Mouse (Mus musculus) erythroblast, embryonic 14.5 days (primary cell): ENCODE results near the gene Etnk2. TPM values are rescaled to one million over a fixed set of nuclear protein-coding genes. Genes with fewer than 3 reads are reported as not detected.

Experiments
- H3K27me3 ChIP-seq: 2 replicates; pipeline ENCODE4 v1.6.1; 2012; ENCODE audit warnings: inconsistent platforms; ENCODE audit not compliant: control insufficient read depth
- H3K36me3 ChIP-seq: 2 replicates; pipeline ENCODE4 v1.6.1; 2012; ENCODE audit warnings: mild to moderate bottlenecking, inconsistent platforms; ENCODE audit not compliant: control insufficient read depth
- H3K4me1 ChIP-seq: 2 replicates; pipeline ENCODE4 v1.6.1; 2012; ENCODE audit warnings: inconsistent platforms; ENCODE audit not compliant: control insufficient read depth
- H3K4me3 ChIP-seq: replicated peaks from 2 replicates; pipeline ENCODE3; 2012; ENCODE audit warnings: moderate library complexity, mild to moderate bottlenecking, inconsistent platforms
- H3K9me3 ChIP-seq: 2 replicates; pipeline ENCODE4 v1.6.1; 2012; ENCODE audit warnings: low read length, inconsistent platforms, mixed read lengths; ENCODE audit not compliant: control insufficient read depth
- GATA1 ChIP-seq: IDR thresholded peaks from 2 replicates; pipeline ENCODE4 v1.6.1; 2012; ENCODE audit warnings: low read length, inconsistent platforms, mixed read lengths
- TAL1 ChIP-seq: IDR thresholded peaks from 3 replicates; pipeline ENCODE4 v1.6.1; 2012; ENCODE audit warnings: low read length, inconsistent platforms, mixed read lengths
- polyA plus RNA-seq: library from polyadenylated mRNA; stranded (reverse); fragments of >175 nt; gene quantifications from 2 replicates; pipeline ENCODE4 v1.2.3, GENCODE M21; 2012

Gene Etnk2
- polyA plus RNA-seq, 1 experiment = not detected

- no peaks in the 10 kb centered on the region for H3K9me3 ChIP-seq
- H3K4me1 ChIP-seq = no peaks in the 10 kb centered on the region
- no peak for TF ChIP-seq GATA1
- TF ChIP-seq TAL1 = no peak
- H3K27me3 ChIP-seq = no peaks in the 10 kb centered on the region
- H3K36me3 ChIP-seq = no peaks in the 10 kb centered on the region
- no peak overlapping the region for H3K4me3 ChIP-seq
Observed at GRCm38 (mm10) chr1:133407436-133407835, 44.1 kb downstream of the Etnk2 start.

DNA sequence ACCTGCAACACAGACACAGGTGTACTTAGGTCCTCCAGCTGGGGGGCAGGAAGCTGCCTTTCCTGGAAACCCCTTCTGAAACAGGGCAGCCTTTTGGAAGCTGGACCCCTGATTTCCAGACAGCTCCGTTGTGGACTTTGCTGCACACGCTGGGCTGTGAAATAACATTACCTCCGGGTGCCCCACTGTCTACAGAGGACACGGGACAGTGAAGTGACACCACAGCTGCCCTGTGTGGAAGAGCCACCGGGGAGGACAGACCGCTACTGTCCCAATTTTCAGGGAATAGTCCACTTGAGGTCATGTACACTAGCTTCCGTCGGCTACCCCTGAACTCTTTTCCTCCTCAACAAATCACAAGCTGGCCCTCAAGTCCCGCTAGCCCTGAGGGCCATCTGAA lies 44.9 kb downstream of the Etnk2 start:
- Histone ChIP-seq H3K4me1 (no peaks in the 10 kb centered on the region), H3K27me3 (no peaks in the 10 kb centered on the region), H3K4me3 (no peak overlapping the region), H3K9me3 (no peaks in the 10 kb centered on the region), H3K36me3 (no peaks in the 10 kb centered on the region)
- no peak for TF ChIP-seq GATA1
- TF ChIP-seq TAL1 = no peak

- no peak for TF ChIP-seq GATA1
- TF ChIP-seq TAL1 = no peak
- H3K36me3 ChIP-seq = no peaks in the 10 kb centered on the region
- no peak overlapping the region for H3K4me3 ChIP-seq
- H3K9me3 ChIP-seq = no peaks in the 10 kb centered on the region
- H3K27me3 ChIP-seq = no peaks in the 10 kb centered on the region
- no peaks in the 10 kb centered on the region for H3K4me1 ChIP-seq
Observed at GRCm38 (mm10) chr1:133408880-133409516, 45.6 kb downstream of the Etnk2 start.

DNA sequence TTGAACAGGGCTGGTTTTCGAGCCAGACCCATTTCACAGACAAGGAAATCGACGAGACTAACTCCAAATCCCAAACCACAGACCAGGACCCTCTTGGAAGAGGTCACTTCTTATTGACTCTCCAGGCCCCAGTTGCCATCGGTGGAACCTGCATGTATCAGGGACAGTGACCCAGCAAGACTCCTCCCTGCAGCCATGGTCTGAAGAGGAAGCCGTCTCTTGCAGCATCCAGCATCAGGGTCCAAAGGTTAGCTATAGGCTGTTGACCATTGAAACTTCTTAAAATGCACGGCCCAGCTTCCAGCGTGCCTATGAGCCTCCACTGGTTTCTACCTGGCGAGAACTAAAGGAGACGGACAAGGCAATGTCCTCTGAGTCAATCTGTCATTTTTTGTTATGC lies 46.4 kb downstream of the Etnk2 start:
- Histone ChIP-seq H3K27me3 (no peaks in the 10 kb centered on the region), H3K4me1 (no peaks in the 10 kb centered on the region), H3K36me3 (no peaks in the 10 kb centered on the region), H3K9me3 (no peaks in the 10 kb centered on the region), H3K4me3 (no peak overlapping the region)
- TF ChIP-seq GATA1 = no peak
- no peak for TF ChIP-seq TAL1

- H3K36me3 ChIP-seq = no peaks in the 10 kb centered on the region
- no peaks in the 10 kb centered on the region for H3K4me1 ChIP-seq
- no peaks in the 10 kb centered on the region for H3K27me3 ChIP-seq
Observed at GRCm38 (mm10) chr1:133411506-133412147, 48.3 kb downstream of the Etnk2 start.

DNA sequence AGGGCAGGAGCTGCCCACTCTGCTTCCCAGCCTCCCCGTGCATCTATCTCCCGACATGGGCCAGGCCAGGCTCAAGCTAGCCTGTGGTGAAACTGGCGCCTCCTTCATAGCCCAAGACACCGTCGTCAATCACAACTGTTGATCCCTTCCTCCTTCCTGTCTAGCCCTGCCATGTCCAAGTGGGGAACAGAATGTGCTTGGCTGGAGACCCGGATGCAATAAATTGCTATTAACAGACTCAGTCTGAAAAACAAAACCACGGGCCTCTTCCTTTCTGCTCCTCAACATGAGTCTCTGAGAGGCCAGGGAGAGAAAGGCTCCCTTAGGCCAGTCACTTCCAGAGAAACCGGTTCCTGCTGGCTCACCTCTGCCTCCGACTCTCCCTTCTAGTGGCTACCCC lies 49.6 kb downstream of the Etnk2 start:
- Histone ChIP-seq H3K9me3 (no peaks in the 10 kb centered on the region), H3K4me3 (no peak overlapping the region), H3K36me3 (no peaks in the 10 kb centered on the region), H3K27me3 (peaks cover 4% of the 10 kb centered on the region), H3K4me1 (no peaks in the 10 kb centered on the region; the same call in 1 of the 2 replicates)
- TF ChIP-seq GATA1 (no peak), TAL1 (no peak)

More at GRCm38 (mm10) chr1:133411506-133412147, 48.3 kb downstream of the Etnk2 start:
- H3K9me3 ChIP-seq = no peaks in the 10 kb centered on the region
- TF ChIP-seq GATA1 (no peak), TAL1 (no peak)
- no peak overlapping the region for H3K4me3 ChIP-seq

DNA sequence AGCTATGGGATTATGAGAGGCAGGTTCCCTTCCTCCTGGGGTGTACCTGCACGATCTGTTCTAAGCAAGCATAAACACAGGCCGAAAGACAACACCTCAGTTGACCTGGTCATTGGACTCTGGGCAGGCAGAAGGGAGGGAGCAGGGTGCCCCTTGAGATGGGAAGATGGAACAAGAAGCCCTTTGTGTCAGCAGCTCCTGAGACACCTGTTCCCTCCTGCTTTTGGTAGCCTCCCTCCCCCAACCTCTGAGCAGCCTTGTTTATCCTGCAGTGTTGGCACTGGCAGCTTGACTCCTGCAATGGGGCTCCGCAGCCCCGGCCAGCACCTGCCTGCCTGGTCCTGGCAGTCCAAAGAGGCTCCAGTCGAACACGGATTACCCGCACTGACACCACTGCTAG lies 51.7 kb downstream of the Etnk2 start:
- Histone ChIP-seq H3K27me3 (peaks cover 22% of the 10 kb centered on the region), H3K36me3 (no peaks in the 10 kb centered on the region), H3K9me3 (no peaks in the 10 kb centered on the region), H3K4me1 (no peaks in the 10 kb centered on the region; the same call in 1 of the 2 replicates), H3K4me3 (no peak overlapping the region)
- TF ChIP-seq GATA1 (no peak), TAL1 (no peak)

- H3K27me3 ChIP-seq = peaks cover 22% of the 10 kb centered on the region
- H3K9me3 ChIP-seq = no peaks in the 10 kb centered on the region
- no peaks in the 10 kb centered on the region for H3K36me3 ChIP-seq
- no peak overlapping the region for H3K4me3 ChIP-seq
- H3K4me1 ChIP-seq = no peaks in the 10 kb centered on the region; the same call in 1 of the 2 replicates
- TF ChIP-seq GATA1 (no peak), TAL1 (no peak)
Observed at GRCm38 (mm10) chr1:133415505-133415904, 52.1 kb downstream of the Etnk2 start.

GRCm38 (mm10) chr1:133416472-133416871 lies 53.1 kb downstream of the Etnk2 start:
- H3K9me3 ChIP-seq = no peaks in the 10 kb centered on the region
- TF ChIP-seq TAL1 = no peak
- no peak for TF ChIP-seq GATA1
- peaks cover 28% of the 10 kb centered on the region for H3K27me3 ChIP-seq
- no peaks in the 10 kb centered on the region for H3K36me3 ChIP-seq
- H3K4me3 ChIP-seq = no peak overlapping the region
- H3K4me1 ChIP-seq = no peaks in the 10 kb centered on the region; the same call in 1 of the 2 replicates
